Mouse (Mus musculus): Measurements from ENCODE around the gene Pax7. TPM values are rescaled to one million over a fixed set of nuclear protein-coding genes. Genes with fewer than 3 reads are reported as not detected.

Gene Pax7
- 0.04 TPM in 1 of 2 replicates, not detected in the other for polyA plus RNA-seq (2015; fragmentation: Nextera tagmentation; extraction: Ambion mirVana)

DNA sequence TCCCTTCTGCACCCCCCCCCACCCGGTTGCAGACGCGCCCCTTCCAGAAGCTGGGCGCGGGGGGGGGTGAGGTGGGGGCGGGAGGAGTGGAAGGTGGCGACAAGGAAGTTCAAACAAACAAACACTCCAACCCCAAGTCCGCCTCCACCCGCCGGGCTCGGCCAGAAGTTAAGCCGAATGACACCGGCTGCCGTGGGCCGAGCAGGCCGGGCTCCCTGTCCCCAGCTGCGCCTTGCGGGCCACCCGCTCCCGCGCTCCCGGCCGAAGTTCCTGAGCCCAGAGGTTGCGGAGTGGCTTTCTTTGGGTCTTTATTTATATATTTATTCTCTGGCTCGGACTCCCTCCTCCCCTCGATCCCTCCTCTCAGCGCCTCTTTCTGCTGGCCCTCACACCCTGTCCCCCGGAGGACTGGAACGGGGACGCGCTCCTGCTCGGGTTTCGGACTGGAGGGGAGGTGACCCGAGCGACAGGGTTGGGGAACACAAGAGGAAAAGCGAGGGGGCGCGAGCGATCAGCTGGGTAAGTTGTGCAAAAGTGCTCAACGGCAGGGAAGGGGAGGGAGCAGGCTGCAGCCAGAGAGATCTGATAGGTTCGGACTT, at the start of gene Pax7:
Pax7 (minus strand) TSS at position 493 of the 599 bp plus-strand sequence.
- Histone ChIP-seq H3K4me2 (ENCODE audit: low read depth, low read length) (peak within 1 kb of the TSS; percentile 31), H3K4me3 (ENCODE audit: low read length) (peak within 1 kb of the TSS; percentile 23), H3K4me1 (replicated peaks; ENCODE audit: control insufficient read depth, insufficient read depth, low read length) (peaks cover 19% of the 10 kb centered on the region), H3K9ac (ENCODE audit: low read length) (no peak within 1 kb of the TSS), H3K27me3 (ENCODE audit: control insufficient read depth, insufficient read depth, low read depth, low read length) (peaks cover 100% of the 10 kb centered on the region), H3K9me3 (ENCODE audit: control insufficient read depth, low read length) (no peaks in the 10 kb centered on the region), H3K36me3 (ENCODE audit: control insufficient read depth, insufficient read depth, low read length) (no peaks in the 10 kb centered on the region), H3K27ac (ENCODE audit: low read length) (no peak within 1 kb of the TSS)
- ATAC-seq (ENCODE audit: low read depth): no peak
- WGBS: under 1% methylated on average over 35 of the region's 41 CpGs

GRCm38 (mm10) chr4:139881796-139882195, 48.5 kb upstream of the Pax7 start:
- no peak overlapping the region for H3K4me3 ChIP-seq (ENCODE audit: low read length)
- H3K36me3 ChIP-seq (ENCODE audit: control insufficient read depth, insufficient read depth, low read length): no peaks in the 10 kb centered on the region
- no peaks in the 10 kb centered on the region for H3K9me3 ChIP-seq (ENCODE audit: control insufficient read depth, low read length)
- no peak overlapping the region for H3K27ac ChIP-seq (ENCODE audit: low read length)
- H3K4me2 ChIP-seq (ENCODE audit: low read depth, low read length): no peak overlapping the region
- no peaks in the 10 kb centered on the region for H3K4me1 ChIP-seq (replicated peaks; ENCODE audit: control insufficient read depth, insufficient read depth, low read length)
- no peak overlapping the region for H3K9ac ChIP-seq (ENCODE audit: low read length)
- no peak for ATAC-seq (ENCODE audit: low read depth)
- no peaks in the 10 kb centered on the region for H3K27me3 ChIP-seq (ENCODE audit: control insufficient read depth, insufficient read depth, low read depth, low read length)

GRCm38 (mm10) chr4:139879324-139879723, 46.0 kb upstream of the Pax7 start:
- no peaks in the 10 kb centered on the region for H3K9me3 ChIP-seq (ENCODE audit: control insufficient read depth, low read length)
- no peak overlapping the region for H3K27ac ChIP-seq (ENCODE audit: low read length)
- 54% methylated on average over 7 of the region's 7 CpGs for WGBS
- H3K4me3 ChIP-seq (ENCODE audit: low read length): no peak overlapping the region
- ATAC-seq (ENCODE audit: low read depth): no peak
- no peak overlapping the region for H3K4me2 ChIP-seq (ENCODE audit: low read depth, low read length)
- no peaks in the 10 kb centered on the region for H3K36me3 ChIP-seq (ENCODE audit: control insufficient read depth, insufficient read depth, low read length)
- H3K9ac ChIP-seq (ENCODE audit: low read length): no peak overlapping the region
- H3K4me1 ChIP-seq (replicated peaks; ENCODE audit: control insufficient read depth, insufficient read depth, low read length): no peaks in the 10 kb centered on the region
- no peaks in the 10 kb centered on the region for H3K27me3 ChIP-seq (ENCODE audit: control insufficient read depth, insufficient read depth, low read depth, low read length)

DNA sequence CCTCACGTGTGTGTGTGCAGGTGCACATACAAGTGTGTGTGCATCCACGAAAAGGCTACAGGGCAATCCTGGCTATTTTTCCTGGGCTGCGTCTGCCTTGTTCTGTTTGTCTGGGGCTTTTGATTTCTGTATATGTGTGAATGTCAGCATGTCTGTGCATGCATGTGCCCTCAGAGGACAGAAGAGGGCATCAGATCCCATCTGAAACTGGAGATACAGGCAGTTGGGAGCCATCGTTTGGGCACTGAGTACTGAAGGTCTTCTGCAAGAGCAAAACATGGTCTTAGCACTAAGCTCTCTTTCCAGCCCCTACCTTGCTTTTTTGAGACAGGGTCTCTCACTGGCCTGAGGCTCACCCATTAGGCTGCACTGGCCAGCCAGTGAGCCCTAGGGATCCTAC, 45.1 kb upstream of the Pax7 start:
- H3K36me3 ChIP-seq (ENCODE audit: control insufficient read depth, insufficient read depth, low read length): no peaks in the 10 kb centered on the region
- WGBS: 63% methylated on average over 4 of the region's 4 CpGs
- no peaks in the 10 kb centered on the region for H3K4me1 ChIP-seq (replicated peaks; ENCODE audit: control insufficient read depth, insufficient read depth, low read length)
- H3K27ac ChIP-seq (ENCODE audit: low read length): no peak overlapping the region
- no peaks in the 10 kb centered on the region for H3K9me3 ChIP-seq (ENCODE audit: control insufficient read depth, low read length)
- H3K4me2 ChIP-seq (ENCODE audit: low read depth, low read length): no peak overlapping the region
- no peak overlapping the region for H3K4me3 ChIP-seq (ENCODE audit: low read length)
- no peak for ATAC-seq (ENCODE audit: low read depth)
- H3K27me3 ChIP-seq (ENCODE audit: control insufficient read depth, insufficient read depth, low read depth, low read length): no peaks in the 10 kb centered on the region
- no peak overlapping the region for H3K9ac ChIP-seq (ENCODE audit: low read length)

DNA sequence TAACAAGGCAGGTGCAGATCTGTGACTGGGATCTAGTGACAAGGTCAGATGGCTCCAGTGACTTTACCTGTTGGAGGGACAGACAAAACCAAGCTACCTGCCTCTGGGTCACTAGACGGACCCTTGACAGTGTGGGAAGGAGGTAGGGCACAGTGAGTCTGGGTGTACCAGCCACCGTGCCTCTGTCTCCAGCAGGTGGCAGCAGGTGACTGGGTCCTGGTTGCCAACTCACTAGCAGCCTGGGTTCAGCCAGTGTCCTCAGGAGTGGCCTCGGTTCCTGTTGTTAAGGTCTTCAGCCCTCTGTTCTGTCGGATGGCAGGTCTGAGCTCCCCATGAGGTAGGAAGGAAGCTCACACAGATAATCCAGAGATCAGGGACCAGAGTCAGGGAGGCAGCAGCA, 43.9 kb upstream of the Pax7 start:
- peak; percentile 52; the same call in 1 of the 2 replicates for ATAC-seq (ENCODE audit: low read depth)
- Histone ChIP-seq H3K9ac (ENCODE audit: low read length) (no peak overlapping the region), H3K27ac (ENCODE audit: low read length) (no peak overlapping the region), H3K9me3 (ENCODE audit: control insufficient read depth, low read length) (no peaks in the 10 kb centered on the region), H3K4me2 (ENCODE audit: low read depth, low read length) (no peak overlapping the region), H3K4me1 (replicated peaks; ENCODE audit: control insufficient read depth, insufficient read depth, low read length) (no peaks in the 10 kb centered on the region), H3K4me3 (ENCODE audit: low read length) (no peak overlapping the region), H3K36me3 (ENCODE audit: control insufficient read depth, insufficient read depth, low read length) (no peaks in the 10 kb centered on the region), H3K27me3 (ENCODE audit: control insufficient read depth, insufficient read depth, low read depth, low read length) (no peaks in the 10 kb centered on the region)
- WGBS: 7% methylated on average over 4 of the region's 4 CpGs

GRCm38 (mm10) chr4:139872595-139872994, 39.3 kb upstream of the Pax7 start:
- Histone ChIP-seq H3K27ac (ENCODE audit: low read length) (no peak overlapping the region), H3K9ac (ENCODE audit: low read length) (no peak overlapping the region), H3K36me3 (ENCODE audit: control insufficient read depth, insufficient read depth, low read length) (no peaks in the 10 kb centered on the region), H3K4me2 (ENCODE audit: low read depth, low read length) (no peak overlapping the region), H3K27me3 (ENCODE audit: control insufficient read depth, insufficient read depth, low read depth, low read length) (no peaks in the 10 kb centered on the region), H3K4me1 (replicated peaks; ENCODE audit: control insufficient read depth, insufficient read depth, low read length) (no peaks in the 10 kb centered on the region), H3K4me3 (ENCODE audit: low read length) (no peak overlapping the region), H3K9me3 (ENCODE audit: control insufficient read depth, low read length) (no peaks in the 10 kb centered on the region)
- WGBS: 7% methylated on average over 3 of the region's 3 CpGs
- ATAC-seq (ENCODE audit: low read depth): no peak

GRCm38 (mm10) chr4:139871699-139872098, 38.4 kb upstream of the Pax7 start:
- peak; percentile 64 for ATAC-seq (ENCODE audit: low read depth)
- Histone ChIP-seq H3K4me1 (replicated peaks; ENCODE audit: control insufficient read depth, insufficient read depth, low read length) (no peaks in the 10 kb centered on the region), H3K4me3 (ENCODE audit: low read length) (no peak overlapping the region), H3K36me3 (ENCODE audit: control insufficient read depth, insufficient read depth, low read length) (no peaks in the 10 kb centered on the region), H3K4me2 (ENCODE audit: low read depth, low read length) (no peak overlapping the region), H3K9ac (ENCODE audit: low read length) (no peak overlapping the region), H3K27me3 (ENCODE audit: control insufficient read depth, insufficient read depth, low read depth, low read length) (no peaks in the 10 kb centered on the region), H3K9me3 (ENCODE audit: control insufficient read depth, low read length) (no peaks in the 10 kb centered on the region), H3K27ac (ENCODE audit: low read length) (no peak overlapping the region)
- 21% methylated on average over 12 of the region's 12 CpGs for WGBS

DNA sequence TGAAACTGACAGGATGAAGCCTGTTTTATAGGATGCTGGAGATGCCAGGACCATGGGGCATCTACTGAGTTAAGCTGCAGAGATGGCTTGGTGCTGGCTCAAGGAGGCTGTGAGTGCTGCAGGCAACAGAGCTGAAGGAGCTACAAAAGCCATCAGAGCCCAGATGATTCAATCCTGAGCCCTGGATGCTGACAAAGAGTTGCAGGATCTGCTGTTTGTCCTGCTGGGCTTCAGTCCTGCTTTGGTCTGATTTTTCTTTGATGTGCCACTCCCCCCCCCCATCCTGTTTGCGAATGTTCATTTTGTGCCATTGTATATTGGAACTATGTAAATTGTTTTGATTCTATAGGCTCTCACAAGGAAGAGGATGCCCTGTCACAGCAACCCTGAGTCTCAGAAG, 29.9 kb upstream of the Pax7 start:
- Histone ChIP-seq H3K4me2 (ENCODE audit: low read depth, low read length) (no peak overlapping the region), H3K27me3 (ENCODE audit: control insufficient read depth, insufficient read depth, low read depth, low read length) (peaks cover under 1% of the 10 kb centered on the region; the same call in 1 of the 2 replicates), H3K36me3 (ENCODE audit: control insufficient read depth, insufficient read depth, low read length) (no peaks in the 10 kb centered on the region), H3K27ac (ENCODE audit: low read length) (no peak overlapping the region), H3K4me1 (replicated peaks; ENCODE audit: control insufficient read depth, insufficient read depth, low read length) (no peaks in the 10 kb centered on the region), H3K4me3 (ENCODE audit: low read length) (no peak overlapping the region), H3K9ac (ENCODE audit: low read length) (no peak overlapping the region), H3K9me3 (ENCODE audit: control insufficient read depth, low read length) (no peaks in the 10 kb centered on the region)
- 72% methylated on average over 1 of the region's 1 CpGs for WGBS
- ATAC-seq (ENCODE audit: low read depth): no peak

DNA sequence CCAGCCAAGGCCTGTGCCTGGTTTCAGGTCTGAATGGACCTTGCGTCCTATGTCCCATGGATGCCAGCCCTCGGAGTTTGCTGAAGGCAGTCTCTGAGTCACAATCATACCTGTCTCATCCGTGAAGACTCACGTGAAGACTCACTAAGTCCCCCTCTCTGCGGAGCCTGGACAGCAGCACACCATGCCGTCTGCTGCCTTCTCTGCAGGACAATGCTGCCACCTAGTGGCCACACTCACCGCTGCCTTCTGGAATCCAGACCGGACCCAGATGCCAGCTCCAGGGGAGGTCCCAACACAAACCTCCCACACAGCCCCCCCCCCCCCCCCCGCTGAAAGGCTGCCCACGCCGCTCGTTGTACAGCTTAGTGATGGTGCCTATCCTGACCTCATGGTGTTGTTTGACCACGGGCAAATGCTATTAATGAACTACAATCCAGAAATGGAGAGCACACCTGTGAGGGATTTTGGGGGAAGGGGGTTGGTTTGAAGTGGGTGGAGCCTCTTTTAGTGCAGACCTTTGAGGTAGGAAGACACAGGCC, 25.4 kb upstream of the Pax7 start:
- H3K4me3 ChIP-seq (ENCODE audit: low read length): no peak overlapping the region
- peaks cover 13% of the 10 kb centered on the region for H3K27me3 ChIP-seq (ENCODE audit: control insufficient read depth, insufficient read depth, low read depth, low read length)
- no peak overlapping the region for H3K9ac ChIP-seq (ENCODE audit: low read length)
- 1% methylated on average over 13 of the region's 13 CpGs for WGBS
- no peaks in the 10 kb centered on the region for H3K36me3 ChIP-seq (ENCODE audit: control insufficient read depth, insufficient read depth, low read length)
- no peak overlapping the region for H3K4me2 ChIP-seq (ENCODE audit: low read depth, low read length)
- no peaks in the 10 kb centered on the region for H3K9me3 ChIP-seq (ENCODE audit: control insufficient read depth, low read length)
- no peak overlapping the region for H3K27ac ChIP-seq (ENCODE audit: low read length)
- peak; percentile 71 for ATAC-seq (ENCODE audit: low read depth)
- no peaks in the 10 kb centered on the region for H3K4me1 ChIP-seq (replicated peaks; ENCODE audit: control insufficient read depth, insufficient read depth, low read length)

Data from lung, embryonic 16.5 days (tissue).